Mouse (Mus musculus) urinary bladder, postnatal 25 days (tissue): ENCODE data around the gene Rtl4.

Experiments used
- DNase-seq: peaks from one replicate; pipeline ENCODE4 v3.0.0; 2022; ENCODE audit warnings: low spot score

Rtl4 gene

DNA sequence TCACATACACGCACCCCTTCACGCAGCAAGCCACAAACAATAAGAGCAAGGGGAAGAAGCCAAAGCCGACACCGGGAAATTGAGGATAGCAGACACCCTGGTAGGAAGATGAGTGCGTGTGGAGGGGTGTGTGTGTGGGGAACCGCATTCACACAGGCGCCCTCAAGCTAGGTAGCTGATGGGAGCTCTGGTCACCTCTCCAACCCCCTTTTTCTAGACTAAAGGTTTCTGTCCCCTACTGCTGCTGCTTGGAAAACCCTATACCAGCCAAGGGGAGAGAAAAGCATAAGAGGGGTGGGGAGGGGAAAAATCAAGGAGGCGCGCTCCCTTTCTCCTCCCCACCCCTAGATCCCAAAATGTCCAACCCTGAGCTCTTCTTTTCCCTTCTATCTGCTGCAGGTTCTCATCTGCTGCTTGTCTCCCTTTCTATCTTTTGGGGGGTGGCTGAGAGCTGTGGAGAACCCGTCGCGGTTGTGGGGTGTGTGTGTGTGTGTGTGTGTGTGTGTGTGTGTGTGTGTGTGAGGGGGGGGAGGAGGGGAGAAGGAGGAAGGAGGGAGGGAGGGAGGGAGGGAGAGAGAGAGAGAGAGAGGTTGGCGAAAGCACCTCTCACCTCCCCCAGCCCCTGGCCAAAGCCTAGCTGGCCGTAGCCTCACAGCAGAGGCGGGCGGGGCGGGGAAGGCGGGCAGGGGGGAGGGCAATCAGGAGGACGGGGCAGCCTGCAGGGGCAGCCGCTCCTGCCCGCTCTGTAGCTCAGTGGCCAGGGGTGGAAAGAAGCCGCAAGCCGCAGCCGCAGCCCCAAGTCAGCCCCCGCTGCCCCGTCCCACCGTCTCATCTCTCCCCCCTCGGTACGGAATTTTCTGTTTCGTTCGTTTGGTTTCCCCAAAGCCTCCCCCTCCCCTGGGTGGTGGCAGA lies at the start of gene Rtl4:
Gene Rtl4 (plus strand): TSS at position 701 of the 912 bp plus-strand sequence.
- no peak for DNase-seq

DNA sequence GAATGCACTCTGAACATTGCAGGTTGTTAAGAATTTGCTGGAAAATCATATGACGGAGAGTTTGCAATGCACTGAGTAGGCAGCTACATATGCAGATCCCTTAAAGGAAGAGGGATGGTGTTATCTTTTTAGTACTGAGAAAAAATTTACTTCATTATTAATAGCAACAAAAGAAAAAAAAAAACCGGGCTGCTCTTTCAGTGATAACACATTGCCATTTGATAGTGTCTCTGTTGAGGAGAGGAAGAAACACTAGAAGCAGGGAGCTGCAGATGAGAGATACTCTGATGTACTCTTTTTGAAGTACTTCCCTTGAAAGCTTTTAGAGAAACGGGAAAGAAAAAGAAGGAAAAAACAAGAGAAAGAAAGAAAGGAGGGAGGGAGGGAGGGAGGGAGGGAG lies 44.0 kb upstream of the Rtl4 start:
- DNase-seq = no peak

- no peak for DNase-seq
Measured at GRCm38 (mm10) chrX:144645394-144645793, 43.3 kb upstream of the Rtl4 start.

- DNase-seq = no peak
Measured at GRCm38 (mm10) chrX:144652196-144652595, 36.5 kb upstream of the Rtl4 start.

GRCm38 (mm10) chrX:144687742-144688141 lies 965 bp upstream of the Rtl4 start:
- DNase-seq = no peak

DNA sequence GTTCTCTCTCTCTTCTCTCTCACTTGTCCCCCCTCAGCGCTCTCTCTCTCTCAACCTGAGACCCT lies 733 bp upstream of the Rtl4 start, which contains the start of gene Trpc5:
Gene Trpc5 (minus strand): TSS at position 39 of the 65 bp plus-strand sequence.
- DNase-seq = no peak

- no peak for DNase-seq
Measured at GRCm38 (mm10) chrX:144689119-144689858, 582 bp downstream of the Rtl4 start.

- no peak for DNase-seq
Measured at GRCm38 (mm10) chrX:144689859-144690181, 1.1 kb downstream of the Rtl4 start.

DNA sequence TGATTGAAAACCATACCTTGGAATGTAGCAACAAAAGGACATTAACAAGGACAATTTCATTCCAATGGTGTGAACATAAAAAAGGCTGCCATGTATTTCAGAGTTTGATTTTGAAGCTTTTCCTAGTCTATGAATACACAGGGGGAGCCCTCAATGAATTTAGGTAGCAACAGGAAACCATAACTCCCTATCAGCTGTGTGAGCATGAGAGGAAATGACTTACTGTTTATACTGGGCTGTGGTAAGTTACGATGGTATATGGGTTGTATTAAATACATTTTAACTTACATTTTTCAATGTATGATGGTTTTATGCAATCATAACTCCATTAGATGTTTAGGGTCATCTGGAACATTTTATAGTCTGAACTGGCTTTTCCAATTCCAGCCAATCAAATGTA lies 27.6 kb downstream of the Rtl4 start:
- no peak for DNase-seq

DNA sequence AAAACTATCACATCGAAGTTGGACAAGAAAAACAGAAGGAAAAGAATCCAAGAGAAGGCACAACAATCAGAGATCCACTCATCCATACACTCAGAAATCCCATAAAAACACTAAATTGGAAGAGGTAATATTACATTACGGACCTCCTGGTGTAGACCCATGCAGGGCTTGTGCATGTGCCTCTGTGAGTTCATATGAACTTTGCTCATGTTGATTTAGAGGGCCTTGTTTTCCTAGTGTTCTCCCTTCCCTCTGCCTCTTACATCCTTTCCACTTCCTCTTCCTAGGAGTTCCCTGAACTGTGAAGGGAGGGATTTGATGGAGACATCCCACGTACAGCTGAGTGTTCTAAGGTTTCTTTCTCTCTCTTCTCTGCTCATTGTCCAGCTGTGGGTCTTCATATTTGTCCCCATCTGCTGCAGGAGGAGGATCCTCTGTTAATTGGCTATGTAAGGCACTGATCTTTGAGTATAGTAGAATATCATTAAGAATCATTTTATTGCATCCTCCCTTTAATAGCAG lies 58.9 kb downstream of the Rtl4 start:
- no peak for DNase-seq

- DNase-seq = no peak
Measured at GRCm38 (mm10) chrX:144986980-144987379, 298.3 kb downstream of the Rtl4 start.

GRCm38 (mm10) chrX:145065484-145065913 lies 376.8 kb downstream of the Rtl4 start:
- no peak for DNase-seq

DNA sequence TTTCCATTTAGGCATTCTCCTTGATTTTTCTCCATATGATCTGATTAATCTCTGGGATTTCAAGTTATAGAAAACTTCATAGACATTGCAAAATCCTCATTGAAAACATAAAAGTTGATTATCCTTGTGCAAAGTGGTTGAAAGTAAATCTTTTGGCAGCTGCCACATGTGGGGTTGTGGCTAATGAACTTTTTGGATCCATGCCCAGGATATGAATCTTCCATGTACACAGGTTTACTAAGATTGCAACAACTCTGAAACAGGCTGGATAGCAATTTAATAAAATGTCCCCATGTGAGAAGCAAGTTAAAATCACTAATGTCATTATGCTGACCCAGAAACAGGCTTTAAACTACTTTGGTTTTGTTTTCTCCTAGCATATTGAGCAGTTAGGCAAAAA lies 401.1 kb downstream of the Rtl4 start:
- no peak for DNase-seq

DNA sequence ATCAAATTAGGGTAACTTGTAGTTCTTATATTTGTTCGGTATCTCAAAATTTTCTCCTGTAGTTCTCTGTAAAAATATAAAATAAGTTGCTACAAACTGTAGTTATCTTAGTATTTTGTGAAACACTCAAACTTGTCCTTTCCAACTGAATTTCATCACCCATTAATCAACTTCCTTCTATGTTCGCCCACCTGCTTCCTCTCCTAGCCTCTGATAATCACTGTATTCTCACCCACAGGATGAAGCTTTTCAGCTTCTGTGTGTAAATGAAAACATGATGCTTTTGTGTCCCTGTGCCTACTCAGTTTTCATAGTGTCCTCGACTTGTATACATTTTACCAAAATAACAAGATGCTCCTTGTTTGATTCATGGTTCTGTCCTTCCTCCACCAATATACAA lies 401.7 kb downstream of the Rtl4 start:
- DNase-seq = no peak

DNA sequence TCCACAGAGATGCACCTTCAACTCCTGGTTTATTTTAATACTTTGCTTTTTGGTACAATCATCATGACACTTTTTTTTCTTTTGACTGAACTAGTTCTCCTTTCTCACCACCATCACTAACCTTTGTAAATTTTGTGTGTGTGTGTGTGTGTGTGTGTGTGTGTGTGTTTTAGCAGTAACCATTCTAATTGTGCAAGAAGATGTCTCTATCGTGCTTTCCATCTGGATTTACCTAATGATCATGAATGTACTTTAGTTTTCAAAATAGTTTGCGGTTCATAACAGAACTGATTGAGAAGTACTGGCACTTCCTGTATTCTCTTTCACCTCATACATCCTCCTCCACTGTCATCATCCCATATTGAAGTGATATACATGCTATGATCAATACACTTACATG lies 402.3 kb downstream of the Rtl4 start:
- no peak for DNase-seq
